In the genomic region with DNA sequence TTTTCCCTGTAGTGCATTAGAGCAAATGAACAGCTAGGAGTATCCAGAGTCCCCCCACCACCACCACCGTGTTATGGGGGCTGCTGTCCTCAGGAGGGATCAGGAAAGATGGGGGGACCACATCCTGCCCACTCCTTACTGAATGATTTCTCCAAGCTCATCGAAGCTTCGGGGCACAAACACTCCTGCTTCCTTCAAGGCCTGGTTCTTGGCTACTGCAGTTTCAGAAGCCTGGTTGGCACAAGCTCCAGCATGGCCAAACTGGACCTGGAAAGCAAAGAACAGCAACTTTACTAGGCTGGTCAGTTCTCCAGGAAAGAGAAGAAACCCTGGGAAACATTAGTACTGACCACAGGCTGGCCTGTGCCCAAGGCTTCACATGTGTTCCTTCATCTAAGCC, we compare ENCODE assay signal across 21 mouse cellular contexts. TPM values are rescaled to one million over a fixed set of nuclear protein-coding genes. Genes with fewer than 3 reads are reported as not detected.
DNase-seq lines count a peak whose midpoint lies in the region; ATAC-seq and TF ChIP-seq lines count a peak whose summit lies in the region.
"Had no signal": no experiment of that assay in that cellular context is flagged by ENCODE, and none has a peak within 500 bp of the region (broad histone marks: within the 10 kb centered on the region; RNA-seq: fewer than 3 reads in every experiment).

No protein-coding gene starts in this region.

- H3K4me2 ChIP-seq in forebrain, embryonic 12.5 days = no peak overlapping the region
- no peak overlapping the region for H3K4me2 ChIP-seq in forebrain, embryonic 11.5 days (ENCODE audit: low read depth, low read length, severe bottlenecking)
- H3K4me2 ChIP-seq in forebrain, embryonic 15.5 days (replicated peaks) = no peak overlapping the region

- H3K36me3 ChIP-seq in forebrain, embryonic 10.5 days (replicated peaks) = peaks cover 100% of the 10 kb centered on the region
- peaks cover 91% of the 10 kb centered on the region for H3K36me3 ChIP-seq in forebrain, embryonic 12.5 days (replicated peaks)
- H3K36me3 ChIP-seq in forebrain, embryonic 11.5 days (ENCODE audit: control insufficient read depth, insufficient read depth, low read length) = peaks cover 21% of the 10 kb centered on the region; the same call in 1 of the 2 replicates
- peaks cover 97% of the 10 kb centered on the region for H3K36me3 ChIP-seq in forebrain, embryonic 15.5 days
- no peaks in the 10 kb centered on the region for H3K36me3 ChIP-seq in heart, adult 2 months (ENCODE audit: control insufficient read depth, insufficient read depth, low read length)

- TF ChIP-seq POLR2A in heart, adult 2 months (IDR thresholded peaks at IDR 0.05; ENCODE audit: insufficient read depth, low read depth, low read length) = no peak

- H3K9me3 ChIP-seq in forebrain, embryonic 10.5 days = no peaks in the 10 kb centered on the region
- no peaks in the 10 kb centered on the region for H3K9me3 ChIP-seq in forebrain, embryonic 12.5 days
- H3K9me3 ChIP-seq in forebrain, embryonic 11.5 days (ENCODE audit: control insufficient read depth, low read length) = no peaks in the 10 kb centered on the region
- H3K9me3 ChIP-seq in forebrain, embryonic 15.5 days = no peaks in the 10 kb centered on the region
- H3K9me3 ChIP-seq: G1E had no signal

- no peak overlapping the region for H3K4me3 ChIP-seq in forebrain, embryonic 10.5 days
- no peak overlapping the region for H3K4me3 ChIP-seq in forebrain, embryonic 12.5 days (replicated peaks)
- H3K4me3 ChIP-seq in forebrain, embryonic 11.5 days (ENCODE audit: low read depth, low read length) = no peak overlapping the region
- no peak overlapping the region for H3K4me3 ChIP-seq in forebrain, embryonic 15.5 days
- no peak overlapping the region for H3K4me3 ChIP-seq in heart, adult 2 months

- H3K4me1 ChIP-seq in forebrain, embryonic 10.5 days = no peaks in the 10 kb centered on the region
- no peaks in the 10 kb centered on the region for H3K4me1 ChIP-seq in forebrain, embryonic 12.5 days
- H3K4me1 ChIP-seq in forebrain, embryonic 11.5 days (replicated peaks; ENCODE audit: control insufficient read depth, insufficient read depth, low read length) = no peaks in the 10 kb centered on the region
- no peaks in the 10 kb centered on the region for H3K4me1 ChIP-seq in forebrain, embryonic 15.5 days
- H3K4me1 ChIP-seq in heart, adult 2 months (ENCODE audit: control insufficient read depth, insufficient read depth, low read length) = no peaks in the 10 kb centered on the region

- no peak for TF ChIP-seq CTCF in heart, adult 2 months (IDR thresholded peaks at IDR 0.05)

- peak; percentile 7 for DNase-seq in forebrain, embryonic 10.5 days (ENCODE audit: extremely low spot score, low spot score)
- DNase-seq in forebrain, embryonic 11.5 days (ENCODE audit: low spot score) = peak; percentile 27
- DNase-seq in heart, adult 11 months = peak; percentile 56
- DNase-seq in heart, adult 2 months = no peak
- DNase-seq: adrenal gland, adult 2 months; adrenal gland, adult 8-10 months; adrenal gland, postnatal 10 days; adrenal gland, postnatal 14 days; adrenal gland, postnatal 25 days; adrenal gland, postnatal 36 days; B cell, adult 2 months; cerebellum, adult 11 months; cerebellum, adult 11-12 months; cerebellum, adult 18-20 months had no signal

- no peak for TF ChIP-seq EP300 in heart, adult 2 months (IDR thresholded peaks at IDR 0.05; ENCODE audit: insufficient read depth, low read depth, low read length)

- no peaks in the 10 kb centered on the region for H3K27me3 ChIP-seq in forebrain, embryonic 10.5 days (ENCODE audit: poor library complexity, severe bottlenecking)
- no peaks in the 10 kb centered on the region for H3K27me3 ChIP-seq in forebrain, embryonic 12.5 days
- no peaks in the 10 kb centered on the region for H3K27me3 ChIP-seq in forebrain, embryonic 11.5 days (ENCODE audit: control insufficient read depth, insufficient read depth, low read length)
- no peaks in the 10 kb centered on the region for H3K27me3 ChIP-seq in forebrain, embryonic 15.5 days
- H3K27me3 ChIP-seq in heart, adult 2 months (ENCODE audit: control insufficient read depth, insufficient read depth, low read length) = no peaks in the 10 kb centered on the region
- H3K27me3 ChIP-seq: CH12.LX, Patski had no signal

- no peak overlapping the region for H3K9ac ChIP-seq in forebrain, embryonic 12.5 days
- H3K9ac ChIP-seq in forebrain, embryonic 11.5 days (ENCODE audit: low read length) = no peak overlapping the region
- H3K9ac ChIP-seq in forebrain, embryonic 15.5 days (replicated peaks) = no peak overlapping the region
- H3K9ac ChIP-seq in heart, adult 2 months (ENCODE audit: low read depth, low read length) = no peak overlapping the region

- no peaks in the 10 kb centered on the region for H3K79me2 ChIP-seq in heart, adult 2 months (replicated peaks; ENCODE audit: control insufficient read depth, insufficient read depth, low read length)

- 98% methylated on average over 3 of the region's 3 CpGs for WGBS in forebrain, embryonic 10.5 days
- WGBS in forebrain, embryonic 12.5 days = 98% methylated on average over 3 of the region's 3 CpGs
- 92% methylated on average over 3 of the region's 3 CpGs for WGBS in forebrain, embryonic 11.5 days
- WGBS in forebrain, embryonic 15.5 days = 97% methylated on average over 3 of the region's 3 CpGs
- WGBS in heart, adult 2 months = 91% methylated on average over 3 of the region's 3 CpGs

- intact Hi-C loops in heart, adult 2 months (cut with DNase I) = loop anchor here (2.0 kb wide), 1 partner anchor 70 kb away; no protein-coding TSS in a partner anchor

- no peak for ATAC-seq in forebrain, embryonic 12.5 days (ENCODE audit: low FRiP score)
- no peak for ATAC-seq in forebrain, embryonic 11.5 days (replicated peaks; ENCODE audit: low FRiP score)
- ATAC-seq in forebrain, embryonic 15.5 days (replicated peaks) = no peak
- ATAC-seq: activated CD4-positive, CD25-positive, alpha-beta regulatory T cell, adult 4 months; CD4-positive, CD25-positive, alpha-beta regulatory T cell, adult 4 months; Patski had no signal

- H3K27ac ChIP-seq in forebrain, embryonic 10.5 days = no peak overlapping the region
- H3K27ac ChIP-seq in forebrain, embryonic 12.5 days = no peak overlapping the region
- H3K27ac ChIP-seq in forebrain, embryonic 11.5 days (ENCODE audit: low read depth, low read length) = no peak overlapping the region
- H3K27ac ChIP-seq in forebrain, embryonic 15.5 days (replicated peaks) = no peak overlapping the region
- no peak overlapping the region for H3K27ac ChIP-seq in heart, adult 2 months

RNA-seq across cellular contexts. Expression of a gene that starts 11.9 kb away (rescaled TPM):
- 8.2 and 10.0 TPM in 2 replicates for polyA plus RNA-seq in forebrain, embryonic 10.5 days (2016; fragmentation: Nextera tagmentation; extraction: Ambion mirVana)
- polyA plus RNA-seq in forebrain, embryonic 12.5 days (2016; fragmentation: Nextera tagmentation; extraction: Ambion mirVana) = 13.9 and 16.7 TPM in 2 replicates
- 15.5 and 15.7 TPM in 2 replicates for polyA plus RNA-seq in forebrain, embryonic 11.5 days (2014; fragmentation: Nextera tagmentation; extraction: Ambion mirVana)
- 13.5 and 14.0 TPM in 2 replicates for polyA plus RNA-seq in forebrain, embryonic 15.5 days (2015; fragmentation: Nextera tagmentation; extraction: Ambion mirVana)
- 1 to 10 TPM; 7.2 to 8.0 TPM for total RNA-seq in heart, adult 2 months (2021)
- polyA plus RNA-seq in heart, adult 2 months (2012; rRNA removed) = 3.1 and 4.4 TPM in 2 replicates

RNA-seq across cellular contexts. Expression of a gene that starts 42.7 kb away (rescaled TPM):
- polyA plus RNA-seq in forebrain, embryonic 10.5 days (2016; fragmentation: Nextera tagmentation; extraction: Ambion mirVana) = 0.51 and 0.76 TPM in 2 replicates
- 0.51 and 0.74 TPM in 2 replicates for polyA plus RNA-seq in forebrain, embryonic 12.5 days (2016; fragmentation: Nextera tagmentation; extraction: Ambion mirVana)
- 0.41 and 0.85 TPM in 2 replicates for polyA plus RNA-seq in forebrain, embryonic 11.5 days (2014; fragmentation: Nextera tagmentation; extraction: Ambion mirVana)
- 0.67 and 0.69 TPM in 2 replicates for polyA plus RNA-seq in forebrain, embryonic 15.5 days (2015; fragmentation: Nextera tagmentation; extraction: Ambion mirVana)
- 1 to 10 TPM in 1 of 2 experiments, under 1 TPM in 1; 0.50 to 1.0 TPM for total RNA-seq in heart, adult 2 months (2021)
- 0.86 and 1.8 TPM in 2 replicates for polyA plus RNA-seq in heart, adult 2 months (2012; rRNA removed)
- polyA plus RNA-seq: activated CD4-positive, CD25-positive, alpha-beta regulatory T cell, adult 4 months; G1E had no signal

RNA-seq across cellular contexts. Expression of a gene that starts 42.9 kb away (rescaled TPM):
- 122 and 125 TPM in 2 replicates for polyA plus RNA-seq in forebrain, embryonic 10.5 days (2016; fragmentation: Nextera tagmentation; extraction: Ambion mirVana)
- polyA plus RNA-seq in forebrain, embryonic 12.5 days (2016; fragmentation: Nextera tagmentation; extraction: Ambion mirVana) = 106 and 111 TPM in 2 replicates
- polyA plus RNA-seq in forebrain, embryonic 11.5 days (2014; fragmentation: Nextera tagmentation; extraction: Ambion mirVana) = 104 and 115 TPM in 2 replicates
- 103 and 112 TPM in 2 replicates for polyA plus RNA-seq in forebrain, embryonic 15.5 days (2015; fragmentation: Nextera tagmentation; extraction: Ambion mirVana)
- total RNA-seq in heart, adult 2 months (2021) = 10 to 100 TPM; 23.5 to 24.1 TPM
- 44.0 and 63.3 TPM in 2 replicates for polyA plus RNA-seq in heart, adult 2 months (2012; rRNA removed)

RNA-seq across cellular contexts. Expression of a gene that starts 43.3 kb away (rescaled TPM):
- polyA plus RNA-seq in forebrain, embryonic 10.5 days (2016; fragmentation: Nextera tagmentation; extraction: Ambion mirVana) = 287 and 294 TPM in 2 replicates
- polyA plus RNA-seq in forebrain, embryonic 12.5 days (2016; fragmentation: Nextera tagmentation; extraction: Ambion mirVana) = 320 and 356 TPM in 2 replicates
- 294 TPM in 2 replicates for polyA plus RNA-seq in forebrain, embryonic 11.5 days (2014; fragmentation: Nextera tagmentation; extraction: Ambion mirVana)
- polyA plus RNA-seq in forebrain, embryonic 15.5 days (2015; fragmentation: Nextera tagmentation; extraction: Ambion mirVana) = 230 and 237 TPM in 2 replicates
- total RNA-seq in heart, adult 2 months (2021) = 10 to 100 TPM; 25.5 to 34.6 TPM
- polyA plus RNA-seq in heart, adult 2 months (2012; rRNA removed) = 66.5 and 74.7 TPM in 2 replicates

Comparison
In these comparisons a context has a peak if more than half of its experiments do, and no peak if none do; other contexts are left out.
1. DNase-seq: peak in forebrain, embryonic 10.5 days (single experiment), forebrain, embryonic 11.5 days (single experiment) and heart, adult 11 months (single experiment); none in heart, adult 2 months (0 of 2).